Mouse (Mus musculus) spleen, embryonic (tissue): Measurements from ENCODE around the gene Rtel1.

ENCODE experiments used
- CTCF ChIA-PET: fragments of 350-600 bp; sonication (Branson Sonifier 250); formaldehyde crosslinking; loops from one replicate; lab custom pipeline; 2022; lab: Charles Lee

Gene Rtel1

DNA sequence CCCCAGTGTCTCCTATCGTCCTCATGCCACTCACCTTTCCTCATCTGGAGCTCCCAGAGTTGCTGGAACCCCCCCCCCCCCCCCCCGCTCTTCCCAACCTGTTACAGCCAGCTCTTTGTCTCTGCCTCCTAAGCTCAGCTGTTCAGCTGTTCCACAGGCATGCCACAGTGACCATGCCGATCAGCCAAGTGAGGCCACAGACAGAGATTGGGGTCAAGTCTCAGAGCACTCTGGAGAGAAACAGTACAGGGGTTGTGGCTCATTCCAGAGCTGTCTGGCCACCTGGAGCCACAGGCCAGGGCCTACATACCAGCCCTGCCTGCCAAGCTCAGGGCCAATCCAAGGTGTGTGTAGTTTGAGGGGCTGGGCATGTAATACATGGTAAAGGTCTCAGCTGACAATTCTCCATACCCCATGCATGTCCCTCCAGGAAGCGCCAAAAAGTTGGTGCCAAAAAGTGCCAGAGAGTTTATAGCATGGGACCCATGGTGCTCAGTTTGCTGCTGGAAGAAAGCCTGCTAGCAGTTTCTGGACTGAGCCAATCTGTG lies 67.2 kb downstream of the Rtel1 start:
- CTCF ChIA-PET = interaction anchor here (0.6 kb wide), 1 partner anchor 41 kb away, joined by 3 read pairs; no protein-coding TSS in a partner anchor

- CTCF ChIA-PET = no interaction called here
Measured at GRCm38 (mm10) chr2:181390136-181390870, 70.8 kb downstream of the Rtel1 start.

GRCm38 (mm10) chr2:181391022-181391421 lies 71.5 kb downstream of the Rtel1 start:
- CTCF ChIA-PET = no interaction called here

DNA sequence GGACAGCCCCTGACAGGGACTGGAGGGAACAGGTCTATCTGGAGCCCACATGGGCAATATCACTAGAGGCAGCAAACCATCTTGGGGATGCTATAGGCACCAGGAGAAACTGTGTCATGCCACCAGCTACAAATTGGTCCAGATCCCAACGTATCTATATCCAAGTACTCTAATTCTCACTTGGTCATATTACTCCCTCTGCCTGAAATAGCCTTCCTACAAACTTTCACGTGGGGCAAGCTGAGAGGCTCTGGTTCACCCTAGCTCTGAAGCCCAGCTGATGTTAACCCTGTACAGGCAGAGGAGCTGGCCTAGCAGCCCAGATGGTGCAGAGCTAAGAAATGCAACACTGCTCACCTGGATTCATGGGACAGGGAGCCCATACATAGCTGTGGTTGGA lies 72.0 kb downstream of the Rtel1 start:
- CTCF ChIA-PET = no interaction called here

- CTCF ChIA-PET = interaction anchor here (0.8 to 1.6 kb wide), 2 partner anchors 25 to 175 kb away, joined by 3 to 4 read pairs; no protein-coding TSS in a partner anchor
Measured at GRCm38 (mm10) chr2:181392600-181393213, 73.2 kb downstream of the Rtel1 start.

GRCm38 (mm10) chr2:181394086-181394485 lies 74.5 kb downstream of the Rtel1 start:
- CTCF ChIA-PET = no interaction called here

DNA sequence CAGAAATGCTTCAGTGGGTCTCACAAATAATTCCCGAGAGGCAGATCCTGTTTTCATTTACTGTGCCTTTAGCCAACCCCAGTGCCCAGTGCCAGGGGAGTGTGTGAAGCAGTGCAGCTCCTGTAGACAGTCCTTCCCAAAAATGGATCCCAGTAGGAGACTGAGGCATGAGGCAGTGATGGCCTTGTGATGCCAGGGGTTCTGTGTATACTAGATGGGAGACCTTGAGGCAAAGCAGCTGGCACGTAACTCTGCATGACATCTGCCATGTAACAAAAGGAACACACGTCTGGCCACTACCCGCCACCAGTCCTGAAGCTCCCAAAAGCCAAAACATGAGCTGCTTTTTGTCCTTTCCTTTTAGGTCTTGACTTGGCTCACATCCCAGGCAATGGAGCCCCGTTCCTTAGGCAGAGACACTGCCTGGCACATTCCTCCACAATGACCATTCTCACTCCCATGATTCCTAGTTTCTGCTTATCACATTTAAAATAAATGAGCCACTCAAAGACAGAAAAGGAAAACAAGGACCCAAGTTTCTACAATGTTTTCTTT lies 77.7 kb downstream of the Rtel1 start:
- CTCF ChIA-PET = interaction anchor here (0.8 kb wide), 1 partner anchor 171 kb away, joined by 4 read pairs; no protein-coding TSS in a partner anchor

GRCm38 (mm10) chr2:181401497-181401896 lies 82.0 kb downstream of the Rtel1 start:
- CTCF ChIA-PET = no interaction called here

DNA sequence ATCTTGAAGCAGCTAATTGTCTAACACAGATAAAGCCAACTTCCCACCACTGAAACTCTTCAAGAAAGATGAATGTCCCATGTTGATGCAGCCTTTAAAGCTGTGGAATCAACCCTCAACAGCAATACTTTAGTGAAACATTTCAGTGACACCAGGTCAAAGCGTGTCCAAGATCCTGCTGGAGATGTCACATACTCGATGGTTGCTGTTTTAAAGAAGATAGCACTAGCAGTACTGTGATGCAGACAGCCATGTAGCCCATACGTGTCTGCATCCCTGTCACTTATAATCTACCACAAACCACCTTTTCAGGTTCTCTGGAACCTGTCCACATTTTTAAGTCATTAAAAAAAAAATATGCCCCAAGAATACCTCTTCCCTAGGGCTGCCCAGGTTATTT lies 84.2 kb downstream of the Rtel1 start:
- CTCF ChIA-PET = no interaction called here
